Mouse (Mus musculus) urinary bladder, adult 2 months (tissue): ENCODE results near the gene Gm3099. TPM values are rescaled to one million over a fixed set of nuclear protein-coding genes. Genes with fewer than 3 reads are reported as not detected.
"Not testable (repeated sequence)": the region's sequence is repeated elsewhere in the genome, so short reads cannot be mapped to it uniquely, and the experiment has no call there.

Source experiments
- DNase-seq: peaks from one replicate; pipeline ENCODE4 v3.0.0; 2022; ENCODE audit warnings: low spot score
- polyA plus RNA-seq: library from polyadenylated mRNA; depleted of rRNA; stranded (reverse); fragments of >200 nt; gene quantifications from 2 replicates; pipeline ENCODE4 v1.2.3, GENCODE M21; 2012; rRNA removed

The Gm3099 gene
- polyA plus RNA-seq: not detected in 2 replicates

DNA sequence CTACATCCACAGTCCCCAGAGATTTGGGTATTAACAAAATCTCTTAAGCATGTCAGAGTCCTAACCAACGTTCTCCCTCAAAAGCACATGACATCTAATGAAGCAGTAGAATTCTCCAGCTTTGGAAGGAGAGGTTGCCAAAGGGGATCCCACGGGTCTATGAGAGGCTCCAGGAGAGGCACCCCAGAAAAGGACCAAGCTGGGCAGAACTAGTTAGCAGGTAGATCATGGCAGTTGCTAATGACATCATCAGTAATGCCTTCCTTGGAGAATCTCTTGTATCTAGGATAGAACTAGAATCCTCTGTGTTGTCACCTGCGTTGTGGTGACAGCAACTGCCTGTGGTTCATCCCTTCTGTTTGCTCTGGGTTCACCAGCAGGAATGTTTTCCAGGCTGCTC lies at the start of gene Gm3099:
Gm3099 (plus strand) TSS at position 301 of the 400 bp plus-strand sequence.
- DNase-seq: not testable (repeated sequence)

DNA sequence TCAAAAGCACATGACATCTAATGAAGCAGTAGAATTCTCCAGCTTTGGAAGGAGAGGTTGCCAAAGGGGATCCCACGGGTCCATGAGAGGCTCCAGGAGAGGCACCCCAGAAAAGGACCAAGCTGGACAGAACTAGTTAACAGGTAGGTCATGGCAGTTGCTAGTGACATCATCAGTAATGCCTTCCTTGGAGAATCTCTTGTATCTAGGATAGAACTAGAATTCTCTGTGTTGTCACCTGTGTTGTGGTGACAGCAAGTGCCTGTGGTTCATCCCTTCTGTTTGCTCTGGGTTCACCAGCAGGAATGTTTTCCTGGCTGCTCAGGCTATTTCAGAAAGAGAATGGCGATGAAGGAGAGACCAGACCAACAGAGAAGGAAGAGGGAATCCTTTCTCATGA lies 34.9 kb upstream of the Gm3099 start, which contains the start of gene Gm3095:
Gm3095 (plus strand) TSS at position 301 of the 400 bp plus-strand sequence.
- not testable (repeated sequence) for DNase-seq

DNA sequence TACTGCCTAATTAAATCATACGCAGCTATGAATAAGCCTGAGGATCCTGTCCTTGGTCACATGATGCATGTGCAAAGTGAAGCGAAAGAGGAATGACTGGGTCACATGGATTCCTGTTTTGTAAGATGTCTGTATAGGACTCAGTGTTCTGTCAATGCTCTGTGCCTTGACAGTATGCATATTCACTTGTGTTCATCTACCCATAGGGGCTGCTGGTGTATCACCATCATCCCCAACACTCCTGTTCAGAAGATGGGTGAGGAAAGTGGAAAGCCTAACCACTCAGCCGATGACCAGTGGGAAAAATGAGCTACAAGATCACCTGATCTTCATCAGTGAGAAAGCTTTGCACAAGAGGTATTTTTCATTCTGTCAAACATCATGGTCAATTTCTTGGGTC lies 25.4 kb downstream of the Gm3099 start, which contains the start of gene Gm5796:
Gm5796 (plus strand) TSS at position 301 of the 400 bp plus-strand sequence.
- DNase-seq: not testable (repeated sequence)

Other genes starting within 250 kb of the Gm3099 start
- 0.22 and 0.30 TPM in 2 replicates for gene Gm3002, start 188.3 kb upstream of the Gm3099 start, polyA plus RNA-seq
- gene Gm3033, start 152.1 kb upstream of the Gm3099 start, polyA plus RNA-seq: 0.09 TPM in 1 of 2 replicates, not detected in the other
- not detected in 2 replicates for gene Gm2916, start 114.2 kb upstream of the Gm3099 start, polyA plus RNA-seq
- not detected in 2 replicates for gene Gm3029, start 66.6 kb upstream of the Gm3099 start, polyA plus RNA-seq
- 0.17 TPM in 1 of 2 replicates, not detected in the other for gene Gm3095, start 34.8 kb upstream of the Gm3099 start, polyA plus RNA-seq
- gene Gm5796, start 25.5 kb downstream of the Gm3099 start, polyA plus RNA-seq: 0.19 and 0.26 TPM in 2 replicates
- gene Gm3115, start 85.7 kb downstream of the Gm3099 start, polyA plus RNA-seq: not detected in 2 replicates
- 3.6 and 6.4 TPM in 2 replicates for gene Gm8108, start 112.1 kb downstream of the Gm3099 start, polyA plus RNA-seq
- not detected in 2 replicates for gene Gm3127, start 166.6 kb downstream of the Gm3099 start, polyA plus RNA-seq
- gene Gm2974, start 184.2 kb downstream of the Gm3099 start, polyA plus RNA-seq: 0.09 and 0.11 TPM in 2 replicates